Mouse (Mus musculus) embryo, embryonic 9.5 days (tissue): ENCODE data around the gene Psmc3.
A peak's percentile ranks its signal among the peaks of the same experiment; 100 is the strongest.
"Not testable (repeated sequence)": the region's sequence is repeated elsewhere in the genome, so short reads cannot be mapped to it uniquely, and the experiment has no call there.

Experiments used
- DNase-seq: peaks from one replicate; pipeline ENCODE4 v3.0.0-alpha.2; 2017; ENCODE audit errors: extremely low spot score

The Psmc3 gene

DNA sequence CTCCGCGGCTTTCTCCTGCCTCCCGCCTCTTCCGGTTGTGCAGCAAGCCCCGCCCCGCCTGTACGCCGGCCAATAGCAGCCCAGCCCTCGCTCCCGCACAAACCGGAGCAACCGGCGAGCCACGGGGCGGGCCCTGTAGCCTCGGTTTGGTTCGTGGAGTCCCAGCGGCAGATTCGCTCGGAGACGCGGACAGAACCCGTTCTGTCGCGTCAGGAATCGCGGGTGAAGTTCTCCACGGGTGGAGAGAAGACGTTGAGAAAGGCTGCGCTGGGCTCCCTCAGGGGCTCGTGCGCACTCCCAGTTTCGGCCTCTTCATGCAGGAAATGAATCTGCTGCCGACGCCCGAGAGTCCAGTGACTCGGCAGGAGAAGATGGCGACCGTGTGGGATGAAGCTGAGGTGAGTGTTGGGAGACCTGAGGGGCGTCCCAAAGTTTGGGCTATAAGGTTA is at the start of gene Psmc3:
Gene Psmc3 (plus strand): TSS at position 76 of the 449 bp plus-strand sequence.
- peak; percentile 94 for DNase-seq

DNA sequence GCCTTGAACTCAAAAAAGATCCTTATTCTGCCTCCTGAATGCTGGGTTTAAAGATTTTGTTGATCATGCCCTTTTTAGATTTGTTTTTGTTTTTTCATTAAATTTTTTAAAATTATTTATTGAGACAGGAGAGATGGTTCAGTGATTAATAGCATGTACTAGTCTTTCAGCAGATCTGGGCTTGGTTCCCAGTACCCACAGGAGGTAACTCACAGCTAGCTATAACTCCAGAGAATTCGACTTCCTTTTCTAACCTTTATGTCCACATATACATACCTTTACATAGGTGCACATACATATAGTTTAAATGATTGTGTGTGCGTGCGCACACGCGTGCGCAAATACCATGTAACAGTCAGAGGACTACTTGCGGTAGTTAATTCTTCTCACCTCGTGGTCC is 45.3 kb upstream of the Psmc3 start:
- no peak for DNase-seq

GRCm38 (mm10) chr2:91013881-91014280 is 39.9 kb upstream of the Psmc3 start:
- no peak for DNase-seq

DNA sequence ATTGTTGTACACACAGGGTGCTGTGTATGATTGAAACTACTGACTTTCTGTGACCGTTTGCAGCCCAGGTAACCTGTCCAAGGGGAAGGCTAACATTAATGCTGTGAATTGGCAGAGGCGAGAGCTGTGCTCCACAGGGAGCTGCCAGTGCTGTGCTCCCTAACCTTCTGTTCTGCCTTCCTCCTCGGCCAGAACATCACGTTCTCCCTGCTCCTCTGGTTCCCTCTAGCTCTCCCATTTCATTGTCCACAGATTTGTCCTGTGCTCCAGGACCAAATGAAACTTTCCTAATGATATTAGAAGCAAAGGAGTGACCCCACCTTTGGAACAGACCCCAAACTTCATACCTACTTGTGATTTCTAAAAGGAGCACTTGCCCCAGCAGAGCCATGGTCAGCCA is 38.4 kb upstream of the Psmc3 start:
- no peak for DNase-seq

DNA sequence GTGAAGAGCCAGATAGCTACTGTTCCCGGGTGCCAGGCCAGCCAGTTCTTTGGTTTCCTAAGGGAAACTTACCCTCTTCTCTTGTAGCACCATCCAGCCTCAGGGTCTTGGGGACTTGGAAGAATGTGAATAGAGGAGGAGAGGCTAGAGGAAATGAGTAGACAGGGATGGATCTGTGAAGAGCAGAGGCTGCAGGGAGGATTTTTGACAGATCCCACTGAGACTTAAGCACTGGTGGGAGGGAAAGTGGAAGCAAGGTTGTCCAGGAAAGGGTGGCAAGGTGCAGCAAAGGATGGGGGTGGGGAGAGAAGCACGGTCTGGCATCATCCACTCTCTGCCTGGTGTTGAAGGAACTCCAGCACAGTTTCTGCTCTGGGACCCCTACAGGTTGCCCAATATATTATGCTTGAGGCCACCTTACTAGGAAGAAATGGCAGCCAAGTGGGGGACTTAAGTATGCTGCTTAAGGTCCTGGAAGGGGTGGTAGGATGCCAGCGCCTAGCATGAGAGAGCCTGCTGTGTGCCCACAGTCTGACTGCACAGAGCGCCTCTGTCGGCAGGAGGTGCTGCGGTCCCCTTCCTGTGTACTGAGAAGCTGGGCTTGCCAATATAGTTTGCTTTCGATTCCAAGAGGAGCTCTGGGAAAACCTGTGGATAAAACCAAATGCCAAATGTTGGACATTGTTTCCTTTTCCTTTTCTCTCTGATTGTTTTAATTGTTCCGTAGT is 35.6 kb upstream of the Psmc3 start:
- no peak for DNase-seq

DNA sequence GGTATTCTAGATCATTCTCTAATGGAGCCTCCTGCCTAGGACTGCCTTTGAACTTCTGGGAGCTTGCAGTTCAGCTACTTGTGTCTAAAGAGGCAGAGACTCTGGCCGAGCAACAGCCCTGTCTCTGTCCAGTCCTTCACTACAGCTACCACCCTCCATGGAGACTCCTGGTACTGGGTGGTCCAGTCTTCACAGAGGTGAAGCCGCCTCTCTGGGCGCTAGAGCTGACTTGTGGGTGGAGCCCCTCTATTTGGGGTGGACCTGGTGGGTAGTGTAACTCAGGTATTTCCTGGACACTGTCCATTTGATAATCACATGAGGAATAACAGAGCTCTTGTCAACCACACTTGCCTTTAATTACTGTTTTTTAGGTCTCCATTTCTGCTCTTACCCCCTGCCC is 33.9 kb upstream of the Psmc3 start:
- DNase-seq, result no peak

- not testable (repeated sequence) for DNase-seq
Observed at GRCm38 (mm10) chr2:91022266-91022665, 31.5 kb upstream of the Psmc3 start.

DNA sequence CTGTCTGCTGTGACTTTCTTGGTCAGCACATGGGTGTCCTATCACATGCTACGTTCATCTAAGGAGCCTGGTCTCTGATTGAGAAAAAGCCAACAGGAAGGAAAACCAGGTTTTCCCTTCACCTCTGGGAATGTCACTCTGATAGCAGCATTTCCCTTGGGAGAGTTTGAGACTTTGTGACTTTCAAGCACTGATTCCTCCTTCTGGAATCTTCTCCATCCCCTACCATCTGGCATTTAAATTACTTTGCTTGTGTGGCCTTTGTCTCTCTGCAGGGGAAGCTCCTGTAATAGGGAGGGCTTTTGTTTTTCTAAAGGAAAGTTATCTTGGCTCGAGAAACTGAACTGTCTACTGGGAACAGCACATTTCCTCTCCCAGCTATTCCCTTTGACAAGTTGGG is 30.7 kb upstream of the Psmc3 start:
- DNase-seq, result no peak

DNA sequence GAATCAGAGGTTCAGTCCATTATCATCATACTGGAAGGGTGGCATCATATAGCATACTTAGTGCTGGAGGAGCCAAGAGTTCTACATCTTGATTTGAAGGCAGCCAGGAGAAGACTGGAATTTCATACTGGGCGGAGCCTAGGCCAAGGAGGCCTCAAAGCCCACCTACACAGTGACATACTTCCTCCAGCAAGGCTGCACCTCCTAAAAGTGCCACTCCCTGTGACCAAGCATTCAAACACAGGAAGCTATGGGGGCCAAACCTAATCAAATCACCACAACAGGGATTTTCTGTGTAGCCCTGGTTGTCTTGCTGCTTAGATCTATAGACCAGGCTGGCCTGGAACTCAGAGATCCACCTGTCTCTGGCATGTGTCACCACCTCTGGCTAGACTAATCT is 29.9 kb upstream of the Psmc3 start:
- no peak for DNase-seq

DNA sequence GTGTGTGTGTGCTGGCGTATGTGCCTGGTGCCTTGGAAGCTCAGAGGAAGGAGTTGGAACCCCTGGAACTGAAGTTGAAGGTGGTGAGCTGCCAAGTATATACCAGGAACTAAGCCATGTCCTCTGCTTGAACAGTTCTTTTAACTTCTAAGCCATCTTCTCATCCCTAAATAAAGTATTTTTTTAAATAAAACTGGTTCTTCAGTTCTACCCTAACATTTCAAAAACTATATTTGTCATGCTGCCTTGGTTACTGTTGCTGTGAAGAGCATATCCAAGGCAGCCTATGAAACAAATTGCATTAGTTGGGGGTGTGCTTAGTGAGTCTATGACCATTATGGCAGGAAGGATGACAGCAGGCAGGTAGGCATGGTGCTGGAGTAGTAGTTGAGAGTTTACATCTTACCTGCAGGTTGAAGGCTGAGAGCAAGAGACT is 28.7 kb upstream of the Psmc3 start:
- DNase-seq, result no peak

GRCm38 (mm10) chr2:91026491-91026890 is 27.3 kb upstream of the Psmc3 start:
- no peak for DNase-seq

- DNase-seq, result no peak
Observed at GRCm38 (mm10) chr2:91027391-91028214, 26.2 kb upstream of the Psmc3 start.

DNA sequence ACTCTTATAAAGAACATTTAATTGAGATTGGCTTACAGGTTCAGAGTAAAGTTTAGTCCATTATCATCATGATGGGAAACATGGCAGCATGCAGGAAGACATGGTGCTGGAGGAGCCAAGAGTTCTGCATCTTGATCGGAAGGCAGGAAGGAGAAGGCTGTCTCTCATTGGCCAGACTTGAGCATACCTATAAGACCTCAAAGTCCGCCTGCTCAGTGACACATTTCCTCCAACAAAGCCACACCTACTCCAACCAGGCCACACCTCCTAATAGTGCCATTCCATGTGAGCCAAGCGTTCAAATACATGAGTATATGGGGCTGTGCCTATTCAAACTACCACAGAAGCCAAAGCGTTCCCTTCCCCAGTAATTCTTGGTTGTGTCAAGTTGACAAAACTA is 22.6 kb upstream of the Psmc3 start:
- DNase-seq, result no peak

DNA sequence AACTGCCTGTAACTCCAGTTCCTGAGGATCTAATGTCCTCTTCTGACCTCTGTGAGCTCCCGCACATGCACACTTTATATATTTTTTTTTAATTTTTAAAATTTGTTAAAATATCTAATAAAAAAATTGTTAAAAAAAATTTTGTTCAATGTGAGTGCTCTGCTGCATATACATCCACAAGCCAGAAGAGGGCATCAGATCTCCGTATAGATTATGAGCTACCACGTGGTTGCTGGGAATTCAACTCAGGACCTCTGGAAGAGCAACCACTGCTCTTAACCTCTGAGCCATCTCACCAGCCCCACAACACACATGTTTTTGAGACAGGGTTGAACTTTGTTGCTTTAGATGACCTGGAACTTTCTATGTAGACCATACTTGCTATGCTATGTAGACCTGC is 20.8 kb upstream of the Psmc3 start:
- no peak for DNase-seq

- no peak for DNase-seq
Observed at GRCm38 (mm10) chr2:91035385-91035784, 18.4 kb upstream of the Psmc3 start, which contains the start of gene Rapsn. Gene Rapsn (plus strand): TSS chr2:91035620.

GRCm38 (mm10) chr2:91041786-91042185 is 12.0 kb upstream of the Psmc3 start:
- no peak for DNase-seq

DNA sequence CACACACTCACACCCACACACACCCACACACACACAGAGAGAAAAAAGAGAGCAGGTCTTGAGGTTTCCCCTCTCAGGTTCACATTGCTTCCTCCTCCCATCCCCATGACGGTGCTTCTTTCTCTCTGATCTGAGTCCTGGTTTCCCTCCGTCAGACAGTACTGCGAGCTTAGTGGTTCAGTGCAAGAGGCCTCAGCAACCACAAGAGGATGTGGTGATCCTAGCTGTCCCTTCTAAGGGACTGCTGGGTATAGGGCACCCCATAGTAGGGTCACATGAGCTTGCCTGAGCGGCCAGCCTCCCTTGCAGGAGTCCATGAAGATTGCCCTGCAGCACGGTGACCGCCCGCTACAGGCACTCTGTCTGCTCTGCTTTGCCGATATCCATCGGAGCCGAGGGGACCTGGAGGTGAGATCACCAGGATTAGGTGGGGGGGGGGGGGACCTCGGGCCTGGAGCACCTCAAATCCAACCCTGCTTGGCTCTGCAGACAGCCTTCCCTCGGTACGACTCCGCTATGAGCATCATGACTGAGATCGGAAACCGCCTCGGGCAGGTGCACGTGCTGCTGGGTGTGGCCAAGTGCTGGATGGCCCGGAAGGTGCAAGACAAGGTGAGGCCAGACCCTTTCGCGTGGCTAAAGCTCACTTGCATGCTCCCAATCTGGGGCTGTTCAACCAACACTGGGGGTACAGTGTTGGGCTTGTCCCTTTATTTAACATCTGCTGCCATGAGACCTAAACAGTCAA is 11.0 kb upstream of the Psmc3 start:
- no peak for DNase-seq

DNA sequence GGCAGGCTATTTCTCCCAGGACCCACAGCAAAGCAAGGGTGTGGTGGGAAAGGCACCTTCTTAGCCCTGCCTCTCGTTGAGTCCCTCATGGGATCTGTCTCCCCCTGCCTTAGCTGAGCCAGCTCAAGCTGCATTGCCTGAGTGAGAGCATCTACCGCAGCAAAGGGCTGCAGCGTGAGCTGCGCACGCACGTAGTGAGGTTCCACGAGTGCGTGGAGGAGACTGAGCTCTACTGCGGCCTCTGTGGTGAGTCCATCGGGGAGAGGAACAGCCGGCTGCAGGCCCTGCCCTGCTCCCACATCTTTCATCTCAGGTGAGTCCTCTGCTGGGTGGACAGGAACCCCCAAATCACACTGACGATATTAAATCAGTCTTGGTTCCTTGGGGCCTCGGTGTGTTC is 9.1 kb upstream of the Psmc3 start:
- no peak for DNase-seq

DNA sequence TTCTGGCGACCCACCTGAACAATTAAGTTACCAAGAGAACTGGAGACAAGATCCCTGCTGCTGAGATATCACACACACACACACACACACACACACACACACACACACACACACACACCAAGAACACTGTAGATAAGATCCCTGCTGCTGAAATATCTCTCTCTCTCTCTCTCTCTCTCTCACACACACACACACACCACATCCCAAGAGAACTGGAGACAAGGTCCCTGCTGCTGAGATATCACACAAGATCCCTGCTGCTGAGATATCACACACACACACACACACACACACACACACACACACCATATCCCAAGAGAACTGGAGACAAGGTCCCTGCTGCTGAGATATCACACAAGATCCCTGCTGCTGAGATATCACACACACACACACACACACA is 8.0 kb upstream of the Psmc3 start:
- not testable (repeated sequence) for DNase-seq

DNA sequence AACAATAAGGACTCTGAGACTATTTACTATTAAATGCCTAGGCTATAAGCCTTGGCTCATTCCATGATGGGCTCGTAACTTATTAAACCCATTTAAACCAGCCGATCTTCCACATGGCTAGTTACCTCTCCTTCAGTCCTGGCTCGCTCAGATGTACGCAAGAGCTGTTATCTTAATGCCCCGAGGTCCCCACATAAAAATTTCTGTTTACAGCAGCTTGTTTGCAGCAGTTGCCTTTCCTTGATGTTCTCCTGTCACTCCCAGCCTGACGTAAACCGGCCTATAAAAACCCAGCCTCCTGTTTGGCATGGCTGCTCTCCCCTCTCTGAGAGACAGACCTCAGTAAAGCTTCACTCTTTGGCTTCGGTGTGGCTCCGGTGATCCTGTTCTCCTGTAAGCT is 6.5 kb upstream of the Psmc3 start:
- DNase-seq, result no peak

DNA sequence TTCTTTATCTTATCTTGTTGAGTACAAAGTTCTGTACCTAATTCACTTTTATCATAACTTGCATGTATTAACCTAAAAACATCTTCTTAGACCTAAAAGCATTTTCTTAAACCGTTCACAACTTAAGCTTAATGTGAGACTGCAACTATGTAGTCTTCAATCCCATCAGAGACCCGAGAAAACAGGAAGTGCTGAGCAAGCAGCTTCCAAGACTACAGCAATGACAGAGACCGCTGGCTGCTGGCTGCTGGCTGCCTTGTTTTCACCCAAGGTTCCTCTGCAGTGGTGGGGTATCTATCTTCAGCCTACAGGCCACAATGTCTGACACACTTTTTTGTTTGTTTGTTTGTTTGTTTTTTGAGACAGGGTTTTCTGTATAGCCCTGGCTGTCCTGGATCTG is 1.9 kb upstream of the Psmc3 start:
- DNase-seq, result no peak

- no peak for DNase-seq
Observed at GRCm38 (mm10) chr2:91052752-91053151, 1.1 kb upstream of the Psmc3 start.
